Mouse (Mus musculus): Measurements from ENCODE around the gene Tmem107. TPM values are rescaled to one million over a fixed set of nuclear protein-coding genes. Genes with fewer than 3 reads are reported as not detected.

Tmem107 gene
- polyA plus RNA-seq, 1 experiment, result 7.0 TPM

DNA sequence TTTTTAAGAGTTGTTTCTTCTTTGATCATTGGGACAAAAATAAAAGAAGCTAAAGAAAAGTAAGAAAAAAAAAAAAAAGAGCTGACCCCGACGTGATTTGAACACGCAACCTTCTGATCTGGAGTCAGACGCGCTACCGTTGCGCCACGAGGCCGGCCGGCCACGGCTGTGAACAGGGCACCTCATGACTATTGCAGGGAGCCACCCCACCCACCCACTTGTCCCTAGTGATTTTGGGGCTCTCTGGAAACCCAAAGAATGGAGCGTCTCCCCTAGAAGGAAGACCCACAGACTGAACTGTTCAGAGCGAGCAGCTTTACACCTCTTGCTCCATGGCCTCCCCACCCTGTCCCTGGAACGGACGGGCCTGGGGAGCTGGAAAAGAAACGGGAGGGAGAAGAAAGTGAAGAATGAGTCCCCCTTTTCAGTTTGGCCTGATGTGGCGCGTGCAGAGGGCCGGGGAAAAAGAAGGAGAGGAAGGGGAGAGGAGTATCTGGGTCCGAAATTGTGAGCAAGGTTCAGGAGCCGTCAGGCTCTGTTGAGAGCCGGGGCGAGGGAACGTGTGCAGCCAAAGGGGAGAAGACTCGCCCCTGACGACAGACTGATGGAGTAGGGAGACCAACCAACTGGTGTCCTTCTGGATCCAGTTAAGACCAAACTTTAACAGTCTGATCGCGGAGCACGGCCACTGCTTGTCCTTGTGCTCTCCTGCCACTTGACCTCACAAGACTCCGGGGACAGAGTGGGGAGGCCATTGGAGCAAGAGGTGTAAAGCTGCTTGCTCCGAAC lies 7.0 kb upstream of the Tmem107 start:
- peak in 1 of 2 experiments; percentile 60 for DNase-seq (ENCODE audit: low read depth in 1 of 2, low spot score in 2 of 2)
- H3K4me3 ChIP-seq (ENCODE audit: extremely low read depth, insufficient read depth, insufficient read length), result peak overlapping the region; percentile 82
- H3K4me1 ChIP-seq (ENCODE audit: control insufficient read depth, insufficient read depth, insufficient read length), result peaks cover 8% of the 10 kb centered on the region
- H3K27ac ChIP-seq (ENCODE audit: insufficient read depth, low read length), result 0 out of 2 replicates have a peak overlapping the region, but pooled peaks have one; percentile 21
- TF ChIP-seq CTCF (IDR thresholded peaks at IDR 0.05; ENCODE audit: extremely low read depth, insufficient read depth, insufficient read length, insufficient replicate concordance) (no peak), POLR2A (IDR thresholded peaks at IDR 0.05; ENCODE audit: low read depth, low read length) (no peak)
- WGBS, result 2% methylated on average over 31 of the region's 31 CpGs
- no peaks in the 10 kb centered on the region for H3K36me3 ChIP-seq (ENCODE audit: control insufficient read depth, insufficient read depth, low read length)
- H3K27me3 ChIP-seq (ENCODE audit: control insufficient read depth, insufficient read depth, low read length), result no peaks in the 10 kb centered on the region

DNA sequence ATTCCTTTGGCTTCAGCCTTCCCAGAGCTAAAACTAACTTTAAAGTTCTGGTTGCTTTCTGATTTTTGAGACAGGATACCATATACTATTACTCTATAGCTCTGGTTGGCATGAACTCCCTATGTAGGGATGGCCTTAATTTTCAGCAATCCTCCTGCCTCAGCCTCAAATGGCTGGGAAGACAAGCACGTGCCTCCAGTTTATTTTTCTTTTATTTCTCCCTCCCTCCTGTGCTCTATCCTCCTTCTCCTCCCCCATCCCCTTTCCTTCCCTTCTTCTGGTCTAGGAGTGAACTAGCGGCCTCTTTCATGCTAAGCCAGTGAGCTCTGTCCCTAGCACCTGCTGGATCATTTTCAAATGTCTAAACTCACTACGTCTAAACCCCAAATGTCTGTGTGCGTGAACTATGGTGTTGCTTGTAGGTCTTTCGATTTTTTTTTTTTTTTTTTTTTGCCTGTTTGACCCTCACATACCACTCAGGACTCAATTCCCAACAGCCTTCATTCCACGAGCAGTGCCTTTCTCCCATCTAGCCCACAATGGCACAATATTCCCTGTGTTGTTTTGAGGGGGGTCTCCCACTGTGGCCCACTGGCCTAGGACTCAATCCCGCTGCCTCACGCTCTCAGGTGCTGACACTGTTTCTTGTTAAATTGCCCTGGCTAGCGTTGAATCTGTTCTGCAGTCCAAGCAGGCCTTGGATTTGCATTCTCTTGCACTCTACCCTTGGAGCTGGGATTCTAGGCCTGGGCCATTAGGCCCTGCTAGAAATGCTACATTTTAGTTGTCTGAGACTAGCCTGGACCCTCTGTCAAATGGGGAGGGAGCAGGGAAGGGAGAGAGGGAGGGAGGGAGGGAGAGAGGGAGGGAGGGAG lies 6.1 kb upstream of the Tmem107 start:
- Histone ChIP-seq H3K27ac (ENCODE audit: insufficient read depth, low read length) (no peak overlapping the region), H3K4me1 (ENCODE audit: control insufficient read depth, insufficient read depth, insufficient read length) (peaks cover 8% of the 10 kb centered on the region), H3K36me3 (ENCODE audit: control insufficient read depth, insufficient read depth, low read length) (no peaks in the 10 kb centered on the region), H3K27me3 (ENCODE audit: control insufficient read depth, insufficient read depth, low read length) (no peaks in the 10 kb centered on the region), H3K4me3 (ENCODE audit: extremely low read depth, insufficient read depth, insufficient read length) (peak overlapping the region; percentile 82; the same call in 1 of the 2 replicates)
- TF ChIP-seq CTCF (IDR thresholded peaks at IDR 0.05; ENCODE audit: extremely low read depth, insufficient read depth, insufficient read length, insufficient replicate concordance) (no peak), POLR2A (IDR thresholded peaks at IDR 0.05; ENCODE audit: low read depth, low read length) (no peak)
- DNase-seq (ENCODE audit: low read depth in 1 of 2, low spot score in 2 of 2), result no peak
- 80% methylated on average over 9 of the region's 9 CpGs for WGBS

DNA sequence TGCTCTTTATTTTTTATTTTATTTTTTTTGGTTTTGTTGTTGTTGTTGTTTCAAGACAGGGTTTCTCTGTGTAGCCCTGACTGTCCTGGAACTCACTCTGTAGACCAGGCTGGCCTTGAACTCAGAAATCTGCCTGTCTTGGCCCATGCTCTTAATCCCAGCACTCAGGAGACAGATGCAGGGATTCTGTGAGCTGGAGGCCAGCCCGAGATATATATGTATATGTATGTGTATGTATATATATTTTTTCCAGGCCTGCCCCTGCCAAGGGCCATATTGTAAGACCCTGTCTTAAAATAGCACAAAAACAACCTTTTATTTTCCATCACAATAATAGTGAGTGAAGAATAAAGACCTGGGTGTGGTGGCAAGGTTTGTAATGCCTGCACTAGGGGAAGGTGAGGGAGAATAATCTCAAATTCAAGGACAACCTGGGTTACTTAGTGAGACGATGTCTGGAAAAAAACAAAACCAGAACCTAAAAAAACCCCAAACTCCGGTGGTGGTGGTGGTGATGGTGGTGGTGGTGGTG lies 5.1 kb upstream of the Tmem107 start:
- TF ChIP-seq CTCF (IDR thresholded peaks at IDR 0.05; ENCODE audit: extremely low read depth, insufficient read depth, insufficient read length, insufficient replicate concordance) (no peak), POLR2A (IDR thresholded peaks at IDR 0.05; ENCODE audit: low read depth, low read length) (no peak)
- no peaks in the 10 kb centered on the region for H3K27me3 ChIP-seq (ENCODE audit: control insufficient read depth, insufficient read depth, low read length)
- WGBS, result 72% methylated on average over 3 of the region's 3 CpGs
- H3K4me3 ChIP-seq (ENCODE audit: extremely low read depth, insufficient read depth, insufficient read length), result no peak overlapping the region
- no peak for DNase-seq (ENCODE audit: low read depth in 1 of 2, low spot score in 2 of 2)
- H3K27ac ChIP-seq (ENCODE audit: insufficient read depth, low read length), result no peak overlapping the region
- H3K4me1 ChIP-seq (ENCODE audit: control insufficient read depth, insufficient read depth, insufficient read length), result peaks cover 6% of the 10 kb centered on the region
- H3K36me3 ChIP-seq (ENCODE audit: control insufficient read depth, insufficient read depth, low read length), result no peaks in the 10 kb centered on the region

DNA sequence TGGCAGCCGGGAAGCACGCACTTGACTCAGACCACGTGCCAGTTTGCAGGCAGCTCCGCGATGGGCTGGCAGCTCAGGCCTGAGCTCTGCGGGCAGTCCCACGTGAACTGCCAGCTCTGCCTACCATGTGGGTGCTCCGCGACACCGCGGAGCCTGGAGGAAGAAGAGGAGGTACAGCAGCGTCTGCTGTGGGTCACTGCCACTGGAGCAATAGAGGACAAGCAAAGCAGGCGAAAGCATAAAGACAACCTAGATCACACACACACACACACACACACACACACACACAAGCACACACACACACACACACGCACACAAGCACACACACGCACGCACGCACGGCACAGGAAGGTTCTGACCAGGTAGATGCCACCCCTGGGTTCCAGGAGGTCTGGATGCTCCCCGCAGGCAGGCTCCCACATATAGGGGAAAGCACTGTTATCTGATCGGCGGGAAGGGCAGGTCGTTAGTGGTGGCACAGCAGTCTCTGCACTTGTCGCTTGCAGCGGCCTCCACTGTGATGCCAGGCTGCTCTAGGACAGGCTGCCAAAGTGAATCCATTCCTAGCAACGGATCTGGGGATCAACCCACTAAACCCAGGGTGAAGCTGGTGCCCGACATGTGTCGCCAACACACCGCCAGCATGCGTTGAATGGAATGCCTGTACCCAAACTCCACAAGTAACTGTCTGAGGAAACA lies 4.3 kb upstream of the Tmem107 start:
- 5% methylated on average over 29 of the region's 29 CpGs for WGBS
- TF ChIP-seq POLR2A (IDR thresholded peaks at IDR 0.05; ENCODE audit: low read depth, low read length), result no peak
- TF ChIP-seq CTCF (IDR thresholded peaks at IDR 0.05; ENCODE audit: extremely low read depth, insufficient read depth, insufficient read length, insufficient replicate concordance), result no peak
- no peaks in the 10 kb centered on the region for H3K36me3 ChIP-seq (ENCODE audit: control insufficient read depth, insufficient read depth, low read length)
- H3K27ac ChIP-seq (ENCODE audit: insufficient read depth, low read length), result no peak overlapping the region
- no peak for DNase-seq (ENCODE audit: low read depth in 1 of 2, low spot score in 2 of 2)
- H3K4me1 ChIP-seq (ENCODE audit: control insufficient read depth, insufficient read depth, insufficient read length), result peaks cover 2% of the 10 kb centered on the region
- peak overlapping the region; percentile 31; the same call in 1 of the 2 replicates for H3K4me3 ChIP-seq (ENCODE audit: extremely low read depth, insufficient read depth, insufficient read length)
- no peaks in the 10 kb centered on the region for H3K27me3 ChIP-seq (ENCODE audit: control insufficient read depth, insufficient read depth, low read length)

DNA sequence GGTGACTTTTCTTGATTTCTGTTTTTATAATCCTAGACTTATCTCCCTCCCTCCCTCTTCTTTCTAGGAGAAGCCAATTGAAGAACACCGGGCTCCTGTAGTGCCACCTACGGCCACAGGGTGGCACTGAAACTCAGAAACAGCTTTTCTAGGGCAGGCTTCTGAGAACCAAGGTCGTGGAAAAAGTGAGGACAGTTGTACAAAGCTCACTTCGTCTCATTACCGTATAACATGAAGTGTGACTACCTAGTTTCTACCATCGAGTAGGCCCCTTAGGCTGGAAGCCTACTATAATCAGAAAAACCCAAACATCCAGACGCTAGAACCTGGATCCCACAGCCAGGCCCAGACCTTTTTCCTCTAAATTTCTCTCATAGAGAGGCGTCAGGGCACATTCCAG lies 3.6 kb upstream of the Tmem107 start:
- peak; percentile 75 to 83 for DNase-seq (ENCODE audit: low read depth in 1 of 2, low spot score in 2 of 2)
- Histone ChIP-seq H3K4me1 (ENCODE audit: control insufficient read depth, insufficient read depth, insufficient read length) (peaks cover 2% of the 10 kb centered on the region), H3K27me3 (ENCODE audit: control insufficient read depth, insufficient read depth, low read length) (no peaks in the 10 kb centered on the region), H3K27ac (ENCODE audit: insufficient read depth, low read length) (no peak overlapping the region), H3K36me3 (ENCODE audit: control insufficient read depth, insufficient read depth, low read length) (no peaks in the 10 kb centered on the region), H3K4me3 (ENCODE audit: extremely low read depth, insufficient read depth, insufficient read length) (no peak overlapping the region)
- 12% methylated on average over 8 of the region's 8 CpGs for WGBS
- no peak for TF ChIP-seq POLR2A (IDR thresholded peaks at IDR 0.05; ENCODE audit: low read depth, low read length)
- peak; percentile 82; the same call in 1 of the 2 replicates for TF ChIP-seq CTCF (IDR thresholded peaks at IDR 0.05; ENCODE audit: extremely low read depth, insufficient read depth, insufficient read length, insufficient replicate concordance)

DNA sequence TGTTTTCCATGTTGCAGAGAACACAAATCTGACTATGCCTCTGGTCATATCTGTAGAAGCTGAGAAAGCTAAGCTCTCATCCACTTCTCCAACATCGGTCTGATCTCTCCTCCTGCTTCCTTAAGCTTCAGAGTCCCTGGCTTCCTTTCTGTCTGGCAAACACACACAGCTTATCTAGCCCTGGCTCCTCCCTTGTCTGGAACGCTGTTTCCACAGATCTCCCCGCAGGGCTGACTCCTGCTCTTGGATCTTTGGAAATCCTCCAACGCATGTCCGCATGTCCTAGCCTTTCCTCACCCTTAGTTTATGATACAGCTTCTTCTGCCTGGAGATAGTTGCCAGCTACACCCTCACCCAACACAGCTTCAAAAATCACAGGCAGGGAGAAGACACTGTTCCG lies 3.0 kb upstream of the Tmem107 start:
- TF ChIP-seq POLR2A (IDR thresholded peaks at IDR 0.05; ENCODE audit: low read depth, low read length) (no peak), CTCF (IDR thresholded peaks at IDR 0.05; ENCODE audit: extremely low read depth, insufficient read depth, insufficient read length, insufficient replicate concordance) (no peak)
- Histone ChIP-seq H3K27ac (ENCODE audit: insufficient read depth, low read length) (no peak overlapping the region), H3K4me1 (ENCODE audit: control insufficient read depth, insufficient read depth, insufficient read length) (peaks cover 2% of the 10 kb centered on the region), H3K36me3 (ENCODE audit: control insufficient read depth, insufficient read depth, low read length) (no peaks in the 10 kb centered on the region), H3K4me3 (ENCODE audit: extremely low read depth, insufficient read depth, insufficient read length) (no peak overlapping the region), H3K27me3 (ENCODE audit: control insufficient read depth, insufficient read depth, low read length) (no peaks in the 10 kb centered on the region)
- 85% methylated on average over 6 of the region's 6 CpGs for WGBS
- no peak for DNase-seq (ENCODE audit: low read depth in 1 of 2, low spot score in 2 of 2)

Measured in spleen, adult 2 months (tissue).